Mouse (Mus musculus): ENCODE results near the gene Smoc2.

The Smoc2 gene

GRCm38 (mm10) chr17:14277310-14277709 is 2.0 kb upstream of the Smoc2 start:
- DNase-seq (ENCODE audit: low read depth, low spot score): no peak

GRCm38 (mm10) chr17:14279966-14280300 is 627 bp downstream of the Smoc2 start:
- no peak for DNase-seq (ENCODE audit: low read depth, low spot score)

- peak; percentile 31 for DNase-seq (ENCODE audit: low read depth, low spot score)
Observed at GRCm38 (mm10) chr17:14280425-14280833, 1.1 kb downstream of the Smoc2 start.

GRCm38 (mm10) chr17:14288015-14288616 is 8.8 kb downstream of the Smoc2 start:
- peak; percentile 72 for DNase-seq (ENCODE audit: low read depth, low spot score)

- no peak for DNase-seq (ENCODE audit: low read depth, low spot score)
Observed at GRCm38 (mm10) chr17:14293617-14294016, 14.3 kb downstream of the Smoc2 start.

GRCm38 (mm10) chr17:14295146-14295545 is 15.8 kb downstream of the Smoc2 start:
- no peak for DNase-seq (ENCODE audit: low read depth, low spot score)

- no peak for DNase-seq (ENCODE audit: low read depth, low spot score)
Observed at GRCm38 (mm10) chr17:14300361-14300760, 21.1 kb downstream of the Smoc2 start.

- no peak for DNase-seq (ENCODE audit: low read depth, low spot score)
Observed at GRCm38 (mm10) chr17:14301491-14302344, 22.4 kb downstream of the Smoc2 start.

- DNase-seq (ENCODE audit: low read depth, low spot score): no peak
Observed at GRCm38 (mm10) chr17:14302356-14302755, 23.1 kb downstream of the Smoc2 start.

- no peak for DNase-seq (ENCODE audit: low read depth, low spot score)
Observed at GRCm38 (mm10) chr17:14303722-14304121, 24.4 kb downstream of the Smoc2 start.

- DNase-seq (ENCODE audit: low read depth, low spot score): no peak
Observed at GRCm38 (mm10) chr17:14309884-14310283, 30.6 kb downstream of the Smoc2 start.

- no peak for DNase-seq (ENCODE audit: low read depth, low spot score)
Observed at GRCm38 (mm10) chr17:14312440-14312839, 33.1 kb downstream of the Smoc2 start.

- DNase-seq (ENCODE audit: low read depth, low spot score): no peak
Observed at GRCm38 (mm10) chr17:14314308-14314707, 35.0 kb downstream of the Smoc2 start.

- no peak for DNase-seq (ENCODE audit: low read depth, low spot score)
Observed at GRCm38 (mm10) chr17:14316536-14316935, 37.2 kb downstream of the Smoc2 start.

GRCm38 (mm10) chr17:14317439-14317838 is 38.1 kb downstream of the Smoc2 start:
- no peak for DNase-seq (ENCODE audit: low read depth, low spot score)

- no peak for DNase-seq (ENCODE audit: low read depth, low spot score)
Observed at GRCm38 (mm10) chr17:14326156-14326555, 46.9 kb downstream of the Smoc2 start.

- no peak for DNase-seq (ENCODE audit: low read depth, low spot score)
Observed at GRCm38 (mm10) chr17:14328037-14328436, 48.7 kb downstream of the Smoc2 start.

- DNase-seq (ENCODE audit: low read depth, low spot score): no peak
Observed at GRCm38 (mm10) chr17:14330498-14330897, 51.2 kb downstream of the Smoc2 start.

- DNase-seq (ENCODE audit: low read depth, low spot score): no peak
Observed at GRCm38 (mm10) chr17:14339932-14340557, 60.7 kb downstream of the Smoc2 start.

- no peak for DNase-seq (ENCODE audit: low read depth, low spot score)
Observed at GRCm38 (mm10) chr17:14340736-14341135, 61.4 kb downstream of the Smoc2 start.

GRCm38 (mm10) chr17:14342511-14342910 is 63.2 kb downstream of the Smoc2 start:
- no peak for DNase-seq (ENCODE audit: low read depth, low spot score)

GRCm38 (mm10) chr17:14343442-14343841 is 64.1 kb downstream of the Smoc2 start:
- DNase-seq (ENCODE audit: low read depth, low spot score): no peak

- no peak for DNase-seq (ENCODE audit: low read depth, low spot score)
Observed at GRCm38 (mm10) chr17:14345556-14345955, 66.2 kb downstream of the Smoc2 start.

Measured in forelimb bud, embryonic 11.5 days (tissue).